In the genomic region with DNA sequence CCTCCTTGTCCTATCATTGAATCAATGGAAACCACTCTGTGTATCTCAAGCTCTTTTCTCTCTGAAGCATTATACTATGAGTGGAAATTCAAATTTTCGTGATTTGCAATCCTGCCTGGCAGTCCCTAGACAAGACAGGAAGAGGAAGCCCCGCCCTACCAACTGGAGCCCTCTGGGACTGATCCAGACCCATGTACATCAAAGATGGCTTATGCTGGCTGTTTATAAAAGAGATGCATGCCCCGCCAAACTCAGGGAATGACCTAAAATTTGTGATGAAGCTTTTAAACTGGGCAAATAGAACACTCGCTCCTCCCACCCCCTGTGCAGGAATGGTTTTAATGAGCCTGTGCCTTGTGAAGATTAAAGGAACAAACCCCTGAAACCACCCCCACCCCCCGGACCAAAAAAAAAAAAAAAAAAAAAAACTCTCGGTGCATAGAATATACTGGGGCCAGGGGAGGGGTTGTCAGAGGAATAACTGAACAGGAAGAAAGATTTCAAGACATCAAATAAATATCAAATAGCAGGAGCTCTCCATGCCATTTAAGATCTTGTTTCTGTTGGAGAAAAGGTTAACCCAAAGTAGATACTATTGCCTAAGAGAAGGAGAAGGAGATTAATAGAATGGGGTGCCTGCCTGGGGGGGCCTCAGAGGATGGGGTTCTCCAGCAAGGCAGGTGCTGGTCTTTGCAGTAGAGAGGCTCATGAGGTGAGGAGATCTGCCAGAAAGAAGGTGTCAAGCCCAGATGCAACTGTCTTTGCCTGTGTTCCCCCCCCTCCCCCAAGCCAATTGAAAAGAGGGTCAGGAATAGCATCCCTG, we compare ENCODE assay signal across 11 mouse cellular contexts.
DNase-seq lines count a peak whose midpoint lies in the region; ATAC-seq lines count a peak whose summit lies in the region.
"Had no signal": no experiment of that assay in that cellular context is flagged by ENCODE, and none has a peak within 500 bp of the region (broad histone marks: within the 10 kb centered on the region; RNA-seq: fewer than 3 reads in every experiment).

No protein-coding gene starts in this region.

- H3K27ac ChIP-seq in forebrain, embryonic 16.5 days (ENCODE audit: low read length) = peak overlapping the region; percentile 87
- H3K27ac ChIP-seq: gastrocnemius, adult 2 months; lung, embryonic 15.5 days had no signal

- H3K36me3 ChIP-seq in forebrain, embryonic 16.5 days (ENCODE audit: control insufficient read depth, insufficient read depth) = no peaks in the 10 kb centered on the region
- H3K36me3 ChIP-seq: lung, embryonic 15.5 days had no signal

- peak overlapping the region; percentile 31 for H3K4me2 ChIP-seq in forebrain, embryonic 16.5 days (ENCODE audit: low read length)
- H3K4me2 ChIP-seq: lung, embryonic 15.5 days had no signal

- 14% methylated on average over 6 of the region's 6 CpGs for WGBS in forebrain, embryonic 16.5 days

- no peak overlapping the region for H3K4me3 ChIP-seq in forebrain, embryonic 16.5 days (replicated peaks; ENCODE audit: low read length)
- H3K4me3 ChIP-seq: gastrocnemius, adult 2 months; lung, embryonic 15.5 days had no signal

- no peaks in the 10 kb centered on the region for H3K27me3 ChIP-seq in forebrain, embryonic 16.5 days (replicated peaks; ENCODE audit: control insufficient read depth, insufficient read depth, low read length)
- H3K27me3 ChIP-seq: lung, embryonic 15.5 days had no signal

- peaks cover 32% of the 10 kb centered on the region for H3K4me1 ChIP-seq in forebrain, embryonic 16.5 days (replicated peaks; ENCODE audit: control insufficient read depth, insufficient read depth, low read length)
- H3K4me1 ChIP-seq: lung, embryonic 15.5 days had no signal

- no peak overlapping the region for H3K9ac ChIP-seq in forebrain, embryonic 16.5 days (replicated peaks; ENCODE audit: low read depth, low read length)
- H3K9ac ChIP-seq: lung, embryonic 15.5 days had no signal

- no peaks in the 10 kb centered on the region for H3K9me3 ChIP-seq in forebrain, embryonic 16.5 days (ENCODE audit: control insufficient read depth, low read length)
- H3K9me3 ChIP-seq: lung, embryonic 15.5 days had no signal

- intact Hi-C loops in left cerebral cortex, postnatal 36 days (cut with DNase I) = no loop called here

- DNase-seq in testis, postnatal 14 days (ENCODE audit: low spot score) = peak; percentile 39
- DNase-seq in testis, postnatal 10 days (ENCODE audit: low spot score) = no peak
- DNase-seq in left cerebral cortex, postnatal 36 days (ENCODE audit: low spot score in 2 of 2) = peak; percentile 49 to 50
- DNase-seq in spleen, postnatal 14 days (ENCODE audit: low spot score in 2 of 2) = no peak
- no peak for DNase-seq in thymus, postnatal 36 days
- DNase-seq in adrenal gland, postnatal 10 days = no peak
- no peak for DNase-seq in gastrocnemius, adult 8-10 months (ENCODE audit: low spot score in 2 of 2)
- DNase-seq: gastrocnemius, adult 2 months; kidney, adult 9 months had no signal

- peak; percentile 87 for ATAC-seq in forebrain, embryonic 16.5 days

Comparison
In these comparisons a context has a peak if more than half of its experiments do, and no peak if none do; other contexts are left out.
1. DNase-seq: peak in testis, postnatal 14 days (single experiment) and left cerebral cortex, postnatal 36 days (2 of 2); none in testis, postnatal 10 days (single experiment), spleen, postnatal 14 days (0 of 2), thymus, postnatal 36 days (0 of 2), adrenal gland, postnatal 10 days (single experiment) and gastrocnemius, adult 8-10 months (0 of 2).